9 mouse cellular contexts compared by ENCODE assay signal in the genomic region with DNA sequence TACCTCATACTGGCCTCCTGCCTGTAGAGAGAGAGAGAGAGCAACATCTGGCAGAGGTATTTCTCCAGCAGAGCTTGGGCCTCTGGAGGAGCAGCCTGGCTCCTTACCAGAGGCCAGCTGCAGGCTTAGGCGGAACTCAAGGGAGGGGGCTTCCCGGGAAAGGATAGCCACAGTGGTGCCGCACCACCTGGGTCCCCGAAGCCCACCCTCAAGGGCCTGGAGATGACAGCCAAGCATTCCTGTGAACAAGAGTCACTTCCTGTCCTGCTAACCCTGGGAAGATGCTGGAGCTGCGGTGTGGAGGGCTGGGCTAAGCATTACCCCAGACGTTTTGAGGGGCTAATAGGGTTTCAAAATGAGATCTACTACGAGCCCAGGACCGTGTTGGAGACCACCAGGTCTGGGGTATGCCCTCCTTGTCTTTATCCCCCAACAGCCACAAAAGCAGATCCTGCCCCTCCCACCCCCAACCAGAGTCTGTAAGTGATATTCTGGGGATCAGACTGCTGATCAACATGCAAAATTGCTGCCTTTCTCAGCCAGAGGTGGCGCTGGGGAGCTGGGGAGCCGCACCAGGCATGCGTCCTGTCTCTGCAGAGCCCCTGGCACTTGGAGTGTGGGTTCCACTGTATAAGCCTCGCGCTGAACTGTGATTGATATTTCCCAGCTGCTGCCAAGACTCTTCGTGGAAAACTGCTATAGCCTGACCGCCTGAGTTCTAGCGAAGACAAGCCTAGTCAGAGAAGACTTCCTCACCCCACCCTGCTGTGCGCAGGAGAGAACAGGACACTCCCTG. TPM values are rescaled to one million over a fixed set of nuclear protein-coding genes. Genes with fewer than 3 reads are reported as not detected.
DNase-seq lines count a peak whose midpoint lies in the region; ATAC-seq lines count a peak whose summit lies in the region.
"Had no signal": no experiment of that assay in that cellular context is flagged by ENCODE, and none has a peak within 500 bp of the region (broad histone marks: within the 10 kb centered on the region; RNA-seq: fewer than 3 reads in every experiment).

No protein-coding gene starts in this region.

- ATAC-seq in cerebellum, adult (ENCODE audit: insufficient number of reproducible peaks, low FRiP score, low TSS enrichment) = no peak
- peak; percentile 59 for ATAC-seq in granulocyte monocyte progenitor cell, adult 5-6 weeks (replicated peaks; ENCODE audit: poor library complexity, severe bottlenecking)
- ATAC-seq in intestine, embryonic 16.5 days = peak; percentile 89
- 0 out of 2 replicates have a peak, but pooled peaks have one; percentile 55 for ATAC-seq in midbrain, embryonic 14.5 days (ENCODE audit: low FRiP score, low TSS enrichment)

- H3K36me3 ChIP-seq in intestine, embryonic 16.5 days (ENCODE audit: control insufficient read depth, insufficient read depth, low read length) = no peaks in the 10 kb centered on the region
- no peaks in the 10 kb centered on the region for H3K36me3 ChIP-seq in limb, embryonic 10.5 days
- no peaks in the 10 kb centered on the region for H3K36me3 ChIP-seq in midbrain, embryonic 14.5 days (ENCODE audit: control insufficient read depth, insufficient read depth, low read length)
- H3K36me3 ChIP-seq: G1E had no signal

- H3K9ac ChIP-seq in intestine, embryonic 16.5 days (ENCODE audit: low read depth, low read length) = peak overlapping the region; percentile 58
- H3K9ac ChIP-seq in midbrain, embryonic 14.5 days (replicated peaks; ENCODE audit: low read length) = 0 out of 2 replicates have a peak overlapping the region, but pooled peaks have one; percentile 29

- DNase-seq in cerebellum, adult 18-20 months = peak; percentile 34 to 36
- peak; percentile 71 for DNase-seq in embryo, embryonic 11.5 days (ENCODE audit: low read depth, low spot score)
- peak; percentile 85 for DNase-seq in limb, embryonic 10.5 days (ENCODE audit: low spot score)
- DNase-seq in midbrain, embryonic 14.5 days = peak; percentile 82
- peak; percentile 40 for DNase-seq in telencephalon, adult 2 months (ENCODE audit: low read depth, low spot score)

- H3K27me3 ChIP-seq in intestine, embryonic 16.5 days (replicated peaks; ENCODE audit: control insufficient read depth, insufficient read depth, low read length) = no peaks in the 10 kb centered on the region
- H3K27me3 ChIP-seq in limb, embryonic 10.5 days (ENCODE audit: low read depth, poor library complexity, severe bottlenecking) = no peaks in the 10 kb centered on the region
- H3K27me3 ChIP-seq in midbrain, embryonic 14.5 days (ENCODE audit: control insufficient read depth, insufficient read depth, low read length) = no peaks in the 10 kb centered on the region

- H3K9me3 ChIP-seq in intestine, embryonic 16.5 days (ENCODE audit: control insufficient read depth, low read length) = no peaks in the 10 kb centered on the region
- H3K9me3 ChIP-seq in limb, embryonic 10.5 days (replicated peaks) = no peaks in the 10 kb centered on the region
- no peaks in the 10 kb centered on the region for H3K9me3 ChIP-seq in midbrain, embryonic 14.5 days (ENCODE audit: control insufficient read depth, low read length)
- H3K9me3 ChIP-seq: G1E had no signal

- H3K27ac ChIP-seq in intestine, embryonic 16.5 days (ENCODE audit: low read length) = peak overlapping the region; percentile 94
- H3K27ac ChIP-seq in limb, embryonic 10.5 days = peak overlapping the region; percentile 87
- H3K27ac ChIP-seq in midbrain, embryonic 14.5 days (replicated peaks; ENCODE audit: low read depth, low read length) = no peak overlapping the region

- H3K4me2 ChIP-seq in intestine, embryonic 16.5 days (ENCODE audit: low read depth, low read length) = peak overlapping the region; percentile 43
- H3K4me2 ChIP-seq in midbrain, embryonic 14.5 days (ENCODE audit: low read length) = peak overlapping the region; percentile 40

- peak overlapping the region; percentile 17 for H3K4me3 ChIP-seq in intestine, embryonic 16.5 days (ENCODE audit: low read length)
- peak overlapping the region; percentile 37 for H3K4me3 ChIP-seq in limb, embryonic 10.5 days
- no peak overlapping the region for H3K4me3 ChIP-seq in midbrain, embryonic 14.5 days (replicated peaks; ENCODE audit: low read depth, low read length)

- WGBS in intestine, embryonic 16.5 days = 8% methylated on average over 17 of the region's 17 CpGs
- WGBS in limb, embryonic 10.5 days = 10% methylated on average over 17 of the region's 17 CpGs
- 16% methylated on average over 17 of the region's 17 CpGs for WGBS in midbrain, embryonic 14.5 days

- peaks cover 22% of the 10 kb centered on the region for H3K4me1 ChIP-seq in intestine, embryonic 16.5 days (ENCODE audit: control insufficient read depth, insufficient read depth, low read length)
- H3K4me1 ChIP-seq in limb, embryonic 10.5 days = peaks cover 39% of the 10 kb centered on the region
- H3K4me1 ChIP-seq in midbrain, embryonic 14.5 days (ENCODE audit: control insufficient read depth, insufficient read depth, low read length) = peaks cover 7% of the 10 kb centered on the region

RNA-seq across cellular contexts. Expression of a gene that starts 7.1 kb away (rescaled TPM):
- not detected in 2 replicates for total RNA-seq in granulocyte monocyte progenitor cell, adult 5-6 weeks (2014; fragmentation: Nextera tagmentation)
- total RNA-seq in granulocyte monocyte progenitor cell, adult 5-6 weeks (2017) = not detected in 2 replicates
- 327 and 341 TPM in 2 replicates for polyA plus RNA-seq in intestine, embryonic 16.5 days (2015; fragmentation: Nextera tagmentation; extraction: Ambion mirVana)
- polyA plus RNA-seq in limb, embryonic 10.5 days (2016; fragmentation: Nextera tagmentation; extraction: Ambion mirVana) = 4.1 and 7.8 TPM in 2 replicates
- 0.54 and 15.7 TPM in 2 replicates for polyA plus RNA-seq in midbrain, embryonic 14.5 days (2014; fragmentation: Nextera tagmentation; extraction: Ambion mirVana)
- polyA plus RNA-seq: G1E had no signal

Comparison
In these comparisons a context has a peak if more than half of its experiments do, and no peak if none do; other contexts are left out.
1. DNase-seq: peak in every context shown above with its lines; median percentile 85 in limb, embryonic 10.5 days; 82 in midbrain, embryonic 14.5 days; 71 in embryo, embryonic 11.5 days; 40 in telencephalon, adult 2 months; 35 in cerebellum, adult 18-20 months.
2. RNA of a gene that starts 7.1 kb away (polyA plus RNA-seq): 327 to 341 TPM in intestine, embryonic 16.5 days; 0.54 to 15.7 TPM in midbrain, embryonic 14.5 days and 4.1 to 7.8 TPM in limb, embryonic 10.5 days; every median in the first group is over 10 times any median in the second.